Comparison of ENCODE assay signal across 17 mouse cellular contexts in genomic region chr10:24388229-24388628, GRCm38 (mm10).
DNase-seq lines count a peak whose midpoint lies in the region; ATAC-seq and TF ChIP-seq lines count a peak whose summit lies in the region.
"Had no signal": no experiment of that assay in that cellular context is flagged by ENCODE, and none has a peak within 500 bp of the region (broad histone marks: within the 10 kb centered on the region; RNA-seq: fewer than 3 reads in every experiment).

No protein-coding gene starts in this region.

- TF ChIP-seq CTCF in Patski (IDR thresholded peaks at IDR 0.05), result no peak
- TF ChIP-seq CTCF in thymus, adult 2 months (IDR thresholded peaks at IDR 0.05; ENCODE audit: borderline replicate concordance, control insufficient read depth, extremely low read depth, insufficient read depth, low read length, poor library complexity), result no peak
- TF ChIP-seq CTCF in layer of hippocampus, adult 2 months (conservative IDR thresholded peaks at IDR 0.05), result no peak

- POLR2A ChIA-PET in Patski (lab: Charles Lee), result interaction anchor here (1.0 kb wide), 1 partner anchor 80 kb away, joined by 4 read pairs; no protein-coding TSS in a partner anchor

- ATAC-seq in heart, embryonic 12.5 days (ENCODE audit: insufficient number of reproducible peaks, low FRiP score), result no peak
- peak; percentile 67 for ATAC-seq in Patski
- ATAC-seq: liver, embryonic 12.5 days; midbrain, embryonic 13.5 days had no signal

- 0 out of 2 replicates have a peak, but pooled peaks cover 3% of the 10 kb centered on the region for H3K4me1 ChIP-seq in heart, embryonic 12.5 days (replicated peaks)
- H3K4me1 ChIP-seq in thymus, adult 2 months (replicated peaks; ENCODE audit: control insufficient read depth, insufficient read depth, low read length), result no peaks in the 10 kb centered on the region
- H3K4me1 ChIP-seq: forebrain, embryonic 12.5 days; hindbrain, embryonic 10.5 days; limb, embryonic 10.5 days; liver, embryonic 12.5 days; midbrain, embryonic 13.5 days had no signal

- H3K27me3 ChIP-seq in heart, embryonic 12.5 days (replicated peaks), result no peaks in the 10 kb centered on the region
- no peaks in the 10 kb centered on the region for H3K27me3 ChIP-seq in Patski
- H3K27me3 ChIP-seq in thymus, adult 2 months (ENCODE audit: control insufficient read depth, insufficient read depth, low read length), result no peaks in the 10 kb centered on the region
- H3K27me3 ChIP-seq: forebrain, embryonic 12.5 days; kidney, embryonic 15.5 days; liver, embryonic 12.5 days; midbrain, embryonic 13.5 days had no signal

- no peaks in the 10 kb centered on the region for H3K9me3 ChIP-seq in heart, embryonic 12.5 days (replicated peaks)
- H3K9me3 ChIP-seq: forebrain, embryonic 12.5 days; hindbrain, embryonic 10.5 days; kidney, embryonic 15.5 days; limb, embryonic 10.5 days; liver, embryonic 12.5 days; midbrain, embryonic 13.5 days had no signal

- no peaks in the 10 kb centered on the region for H3K36me3 ChIP-seq in heart, embryonic 12.5 days
- H3K36me3 ChIP-seq in thymus, adult 2 months (ENCODE audit: control insufficient read depth, insufficient read depth, low read length), result no peaks in the 10 kb centered on the region
- H3K36me3 ChIP-seq: forebrain, embryonic 12.5 days; hindbrain, embryonic 10.5 days; kidney, embryonic 15.5 days; limb, embryonic 10.5 days; liver, embryonic 12.5 days; midbrain, embryonic 13.5 days had no signal

- WGBS in heart, embryonic 12.5 days, result 40% methylated on average over 2 of the region's 2 CpGs
- WGBS in thymus, adult 2 months, result 88% methylated on average over 2 of the region's 2 CpGs

- H3K4me2 ChIP-seq in heart, embryonic 12.5 days, result no peak overlapping the region
- H3K4me2 ChIP-seq: forebrain, embryonic 12.5 days; kidney, embryonic 15.5 days; liver, embryonic 12.5 days; lung, embryonic 14.5 days; midbrain, embryonic 13.5 days had no signal

- H3K4me3 ChIP-seq in heart, embryonic 12.5 days, result no peak overlapping the region
- no peak overlapping the region for H3K4me3 ChIP-seq in thymus, adult 2 months (ENCODE audit: control insufficient read depth, insufficient read depth, low read length)
- no peak overlapping the region for H3K4me3 ChIP-seq in layer of hippocampus, adult 2 months
- H3K4me3 ChIP-seq: forebrain, embryonic 12.5 days; hindbrain, embryonic 10.5 days; kidney, embryonic 15.5 days; limb, embryonic 10.5 days; liver, embryonic 12.5 days; midbrain, embryonic 13.5 days had no signal

- intact Hi-C loops in heart, postnatal 14 days (cut with DNase I), result no loop called here

- no peak for TF ChIP-seq POLR2A in thymus, adult 2 months (IDR thresholded peaks at IDR 0.05; ENCODE audit: control insufficient read depth, extremely low read depth, insufficient read depth, low read length, poor library complexity)

- no peak overlapping the region for H3K9ac ChIP-seq in heart, embryonic 12.5 days
- H3K9ac ChIP-seq: forebrain, embryonic 12.5 days; kidney, embryonic 15.5 days; liver, embryonic 12.5 days; lung, embryonic 14.5 days; midbrain, embryonic 13.5 days had no signal

- CTCF ChIA-PET in Patski (lab: Charles Lee), result interaction anchor here (1.2 kb wide), 1 partner anchor 12 kb away, joined by 3 read pairs; no protein-coding TSS in a partner anchor

- H3K27ac ChIP-seq in heart, embryonic 12.5 days (ENCODE audit: poor library complexity, severe bottlenecking), result no peak overlapping the region
- H3K27ac ChIP-seq in thymus, adult 2 months (ENCODE audit: control insufficient read depth, insufficient read depth, low read length), result no peak overlapping the region
- no peak overlapping the region for H3K27ac ChIP-seq in layer of hippocampus, adult 2 months
- H3K27ac ChIP-seq: forebrain, embryonic 12.5 days; hindbrain, embryonic 10.5 days; kidney, embryonic 15.5 days; limb, embryonic 10.5 days; liver, embryonic 12.5 days; midbrain, embryonic 13.5 days had no signal

- in situ Hi-C loops in Patski (cut with MboI; ENCODE audit: low pct_unique_long_range_greater_than_20kb), result no loop called here

- DNase-seq in heart, adult 18-20 months, result peak; percentile 37 to 51
- DNase-seq in 3T3-L1 (ENCODE audit: low read depth, low spot score) (peak; percentile 68), Patski (ENCODE audit: low read depth, low spot score) (no peak)
- DNase-seq in heart, postnatal 14 days, result peak; percentile 10 to 17
- no peak for DNase-seq in thymus, adult 2 months
- no peak for DNase-seq in layer of hippocampus, adult 2 months (ENCODE audit: low spot score in 2 of 2)
- DNase-seq: cerebellum, adult 18-20 months; lung, embryonic 14.5 days; retina, postnatal 1 day; right cerebral cortex, postnatal 4 days had no signal

Comparison
In these comparisons a context has a peak if more than half of its experiments do, and no peak if none do; other contexts are left out.
1. DNase-seq: peak in heart, adult 18-20 months (2 of 2), 3T3-L1 (single experiment) and heart, postnatal 14 days (2 of 2); none in Patski (single experiment), thymus, adult 2 months (single experiment) and layer of hippocampus, adult 2 months (0 of 2).